Mouse (Mus musculus) liver, embryonic 14 days (tissue): ENCODE measurements around the gene Marveld3. TPM values are rescaled to one million over a fixed set of nuclear protein-coding genes. Genes with fewer than 3 reads are reported as not detected.

Experiments
- polyA plus RNA-seq: library from polyadenylated mRNA; depleted of rRNA; stranded (reverse); fragments of >200 nt; gene quantifications from 2 replicates; pipeline ENCODE4 v1.2.3, GENCODE M21; 2012; rRNA removed

The Marveld3 gene
- 0.01 and 0.05 TPM in 2 replicates for polyA plus RNA-seq

DNA sequence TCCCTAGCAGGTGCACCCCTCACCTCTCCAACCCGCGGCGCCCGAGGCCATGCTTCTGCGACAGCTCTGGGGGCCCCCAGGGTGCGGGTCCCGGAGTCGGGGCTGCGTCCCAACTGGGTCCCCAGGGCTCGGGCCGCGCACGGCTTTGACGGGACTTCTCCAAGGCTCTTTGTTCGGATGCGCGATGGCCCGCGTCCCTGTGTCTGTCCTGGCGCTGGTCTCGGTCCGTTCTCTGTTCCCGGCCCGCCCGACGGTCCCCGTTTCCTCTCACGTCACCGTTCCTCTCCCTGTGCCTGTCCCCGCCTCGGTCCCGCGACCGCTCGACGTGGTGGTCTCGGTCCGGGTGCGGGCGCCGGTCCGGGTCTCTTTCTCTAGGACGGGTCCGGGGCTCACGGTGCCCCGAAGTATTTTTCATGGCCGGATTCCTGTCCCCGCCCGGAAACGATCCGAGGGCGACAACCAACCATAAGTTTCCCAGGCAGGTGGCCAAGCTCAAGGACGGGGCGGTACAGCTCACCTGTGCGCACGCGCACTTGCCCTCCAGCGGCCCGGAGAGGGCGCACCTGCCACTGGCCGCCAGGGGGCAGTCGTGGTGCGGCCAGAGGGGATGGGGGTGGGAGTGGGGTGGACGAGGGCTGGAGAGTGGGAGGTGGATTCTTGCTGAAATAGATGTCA lies at the start of gene Marveld3:
Marveld3 (minus strand) TSS at position 511 of the 675 bp plus-strand sequence.

DNA sequence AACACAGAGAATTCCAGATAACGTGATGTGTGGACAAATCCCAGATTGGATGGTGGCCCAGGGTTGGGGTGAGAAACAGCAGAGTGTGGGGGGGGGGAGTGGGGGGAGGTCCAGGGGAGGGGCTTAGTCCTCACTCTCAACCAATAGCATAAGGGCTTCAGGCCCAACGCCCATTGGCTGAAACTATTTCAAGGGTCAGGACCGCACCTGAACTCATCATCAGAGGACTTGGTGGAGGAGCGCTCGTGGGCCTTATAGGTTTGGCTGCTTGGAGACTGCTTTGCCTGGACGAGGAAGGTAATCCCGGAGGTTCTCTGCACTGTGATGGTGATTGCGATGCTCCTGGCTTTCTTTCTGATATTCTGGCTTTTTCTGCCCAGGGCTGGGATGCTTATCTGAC lies 28.2 kb upstream of the Marveld3 start, which contains the start of gene Tat:
Tat (plus strand) TSS at position 214 of the 400 bp plus-strand sequence.

Other genes with a start within 250 kb of the Marveld3 start
- 2.6 and 2.9 TPM in 2 replicates for gene Atxn1l, start 224.5 kb downstream of the Marveld3 start, polyA plus RNA-seq
- 14.6 and 17.2 TPM in 2 replicates for gene Ap1g1, start 183.6 kb downstream of the Marveld3 start, polyA plus RNA-seq
- 5.6 and 7.0 TPM in 2 replicates for gene Phlpp2, start 93.7 kb downstream of the Marveld3 start, polyA plus RNA-seq
- 0.25 and 0.27 TPM in 2 replicates for gene Tat, start 28.2 kb upstream of the Marveld3 start, polyA plus RNA-seq
- 0.01 TPM in 1 of 2 replicates, not detected in the other for gene Chst4, start 77.5 kb upstream of the Marveld3 start, polyA plus RNA-seq
- gene Zfp612, start 117.5 kb upstream of the Marveld3 start, polyA plus RNA-seq, result 0.40 and 0.43 TPM in 2 replicates
- gene Gm21964, start 139.0 kb upstream of the Marveld3 start, polyA plus RNA-seq, result not detected in 2 replicates
- gene Gm17720, start 140.6 kb upstream of the Marveld3 start, polyA plus RNA-seq, result not detected in 2 replicates
- gene Calb2, start 206.0 kb upstream of the Marveld3 start, polyA plus RNA-seq, result not detected in 2 replicates